Mouse (Mus musculus) embryonic facial prominence, embryonic 12.5 days (tissue): ENCODE measurements around the gene Gsk3b. TPM values are rescaled to one million over a fixed set of nuclear protein-coding genes. Genes with fewer than 3 reads are reported as not detected.

Experiments
- ATAC-seq: fragments of 200-750 bp; cut with Nextera tagmentation; 2 replicates; pipeline ENCODE4 v1.8.0; 2017; ENCODE audit not compliant: insufficient number of reproducible peaks, insufficient read depth, low FRiP score, low TSS enrichment
- H3K27ac ChIP-seq: fragments of 300-500 bp; sonication (generic); 2 replicates; pipeline ENCODE4 v1.5.1; 2016; ENCODE audit warnings: mild to moderate bottlenecking
- H3K27me3 ChIP-seq: fragments of 300-500 bp; sonication (generic); 2 replicates; pipeline ENCODE4 v1.6.1; 2016; ENCODE audit warnings: mild to moderate bottlenecking, moderate library complexity
- H3K36me3 ChIP-seq: fragments of 300-500 bp; sonication (generic); 2 replicates; pipeline ENCODE4 v1.6.1; 2016; ENCODE audit warnings: mild to moderate bottlenecking
- H3K4me1 ChIP-seq: fragments of 300-500 bp; sonication (generic); 2 replicates; pipeline ENCODE4 v1.6.1; 2016
- H3K4me2 ChIP-seq: fragments of 300-500 bp; sonication (generic); replicated peaks from 2 replicates; pipeline ENCODE4 v1.6.1; 2016; ENCODE audit warnings: mild to moderate bottlenecking, moderate library complexity
- H3K4me3 ChIP-seq: fragments of 300-500 bp; sonication (generic); 2 replicates; pipeline ENCODE4 v1.5.1; 2016; ENCODE audit warnings: mild to moderate bottlenecking
- H3K9ac ChIP-seq: fragments of 300-500 bp; sonication (generic); 2 replicates; pipeline ENCODE4 v1.6.1; 2016; ENCODE audit warnings: mild to moderate bottlenecking, moderate library complexity
- H3K9me3 ChIP-seq: fragments of 300-500 bp; sonication (generic); 2 replicates; pipeline ENCODE4 v1.6.1; 2016; ENCODE audit warnings: mild to moderate bottlenecking, moderate library complexity
- WGBS: fragments of 180-500 bp; shearing (Covaris S2); methylation state at CpG from one replicate; pipeline ENCODE4 v1.1.7; 2016; 5-methylcytosine and 5-hydroxymethylcytosine counted together
- polyA plus RNA-seq: library from polyadenylated mRNA; unstranded; fragments of >200 nt; fragmentation: Nextera tagmentation; extraction: Ambion mirVana; gene quantifications from 2 replicates; pipeline ENCODE4 v1.2.1, GENCODE M21; 2016

Gene Gsk3b
- polyA plus RNA-seq, 1 experiment from 2014 or later, result 81.9 TPM

DNA sequence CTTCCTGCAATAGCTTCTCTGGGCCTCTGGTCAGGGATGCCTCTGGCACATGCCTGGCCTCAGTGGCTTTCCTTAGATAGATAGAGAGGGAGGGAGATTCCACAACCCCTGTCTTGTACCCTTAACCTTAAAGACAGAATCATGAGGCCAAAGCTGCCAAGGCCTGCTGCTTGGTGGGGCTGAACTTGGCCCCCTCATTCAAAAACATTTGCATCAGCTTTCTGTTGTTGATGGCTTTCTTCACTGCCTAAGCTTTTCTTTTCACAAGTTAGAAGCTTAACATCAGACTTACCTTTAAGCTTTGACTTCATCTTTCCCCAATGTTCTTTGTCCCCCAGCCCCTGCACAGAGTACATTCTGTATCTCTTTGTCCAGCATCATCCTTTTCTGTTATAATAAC, 61.8 kb downstream of the Gsk3b start:
- H3K4me3 ChIP-seq, result no peak overlapping the region
- no peak for ATAC-seq
- no peak overlapping the region for H3K4me2 ChIP-seq
- no peak overlapping the region for H3K27ac ChIP-seq
- peaks cover 6% of the 10 kb centered on the region; the same call in 1 of the 2 replicates for H3K36me3 ChIP-seq
- 0 out of 2 replicates have a peak, but pooled peaks cover 3% of the 10 kb centered on the region for H3K9me3 ChIP-seq
- H3K27me3 ChIP-seq, result no peaks in the 10 kb centered on the region
- no peaks in the 10 kb centered on the region for H3K4me1 ChIP-seq
- H3K9ac ChIP-seq, result no peak overlapping the region

- Histone ChIP-seq H3K9me3 (no peaks in the 10 kb centered on the region), H3K9ac (no peak overlapping the region), H3K4me3 (no peak overlapping the region), H3K4me1 (no peaks in the 10 kb centered on the region), H3K4me2 (no peak overlapping the region), H3K27me3 (no peaks in the 10 kb centered on the region), H3K27ac (no peak overlapping the region), H3K36me3 (no peaks in the 10 kb centered on the region)
- no peak for ATAC-seq
- 92% methylated on average over 7 of the region's 7 CpGs for WGBS
Measured at GRCm38 (mm10) chr16:38157854-38158622, 69.2 kb downstream of the Gsk3b start.

- H3K4me3 ChIP-seq, result no peak overlapping the region
- WGBS, result 81% methylated on average over 3 of the region's 3 CpGs
- no peak overlapping the region for H3K27ac ChIP-seq
- ATAC-seq, result no peak
- H3K4me1 ChIP-seq, result no peaks in the 10 kb centered on the region
- no peak overlapping the region for H3K4me2 ChIP-seq
- no peaks in the 10 kb centered on the region for H3K27me3 ChIP-seq
- 0 out of 2 replicates have a peak, but pooled peaks cover 4% of the 10 kb centered on the region for H3K36me3 ChIP-seq
- H3K9me3 ChIP-seq, result no peaks in the 10 kb centered on the region
- H3K9ac ChIP-seq, result no peak overlapping the region
Measured at GRCm38 (mm10) chr16:38162019-38162418, 73.2 kb downstream of the Gsk3b start.

DNA sequence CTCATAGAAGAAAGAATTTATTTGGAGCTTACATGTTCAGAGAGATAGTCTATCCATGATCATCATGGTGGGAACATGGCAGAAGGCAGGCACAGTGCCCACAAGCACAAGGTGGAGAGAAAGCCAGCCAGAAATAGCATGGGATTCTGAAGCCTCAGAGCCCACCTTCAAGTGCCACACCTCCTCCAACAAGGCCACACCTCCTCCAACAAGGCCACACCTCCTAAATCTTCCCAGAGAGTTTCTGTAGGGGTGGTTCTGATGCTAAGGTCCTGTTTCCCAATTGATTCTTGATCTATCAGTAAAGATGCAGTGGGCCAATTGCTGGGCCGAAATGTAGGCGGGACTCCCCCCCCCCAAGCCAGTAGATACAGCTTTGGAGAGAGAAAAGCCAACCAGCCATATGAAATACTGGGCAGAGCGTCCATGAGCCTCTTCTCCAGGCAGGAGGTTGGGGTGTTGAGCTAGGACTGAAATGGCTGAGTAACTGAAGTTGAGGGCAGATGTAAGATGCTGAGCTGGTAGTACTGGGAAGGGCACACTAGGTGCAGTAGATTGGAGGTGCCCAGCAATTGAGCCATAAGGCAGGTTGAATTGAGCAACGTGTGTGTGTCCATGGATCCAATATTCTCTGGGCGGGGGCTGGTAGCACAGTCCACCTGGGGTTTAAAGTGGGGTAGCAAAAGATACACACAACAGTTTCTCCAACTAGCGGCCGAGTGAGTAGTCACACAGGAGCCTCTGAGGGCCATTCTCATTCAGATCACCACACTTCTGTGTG, 76.2 kb downstream of the Gsk3b start:
- Histone ChIP-seq H3K27me3 (no peaks in the 10 kb centered on the region), H3K4me2 (no peak overlapping the region), H3K4me3 (no peak overlapping the region), H3K9me3 (no peaks in the 10 kb centered on the region), H3K9ac (no peak overlapping the region), H3K36me3 (0 out of 2 replicates have a peak, but pooled peaks cover 4% of the 10 kb centered on the region), H3K4me1 (no peaks in the 10 kb centered on the region), H3K27ac (no peak overlapping the region)
- no peak; the same call in 1 of the 2 replicates for ATAC-seq
- WGBS, result 89% methylated on average over 7 of the region's 7 CpGs

DNA sequence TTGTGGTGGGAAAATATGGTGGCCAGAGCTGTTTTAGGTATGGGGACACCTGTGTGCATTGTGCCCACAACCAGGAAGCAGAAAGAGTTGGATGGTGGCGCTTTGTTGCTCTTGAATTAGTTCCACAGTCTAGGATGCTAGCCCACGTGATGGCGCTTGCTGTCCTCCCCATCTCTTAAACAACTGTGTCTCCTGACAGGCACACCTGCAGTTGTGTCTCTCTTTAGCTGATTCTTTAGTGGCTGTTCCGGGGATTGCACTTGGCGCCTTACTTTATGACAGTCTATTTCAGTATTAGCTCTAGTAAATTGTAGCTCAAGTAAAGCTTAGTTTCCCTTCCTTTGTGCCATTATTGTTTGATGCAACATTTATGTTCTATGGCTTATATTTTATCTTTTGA, 80.2 kb downstream of the Gsk3b start:
- no peaks in the 10 kb centered on the region for H3K4me1 ChIP-seq
- H3K36me3 ChIP-seq, result peaks cover 12% of the 10 kb centered on the region
- ATAC-seq, result no peak
- H3K9me3 ChIP-seq, result no peaks in the 10 kb centered on the region
- no peak overlapping the region for H3K9ac ChIP-seq
- no peak overlapping the region for H3K4me2 ChIP-seq
- WGBS, result 94% methylated on average over 5 of the region's 5 CpGs
- H3K27me3 ChIP-seq, result no peaks in the 10 kb centered on the region
- H3K27ac ChIP-seq, result no peak overlapping the region
- H3K4me3 ChIP-seq, result no peak overlapping the region

GRCm38 (mm10) chr16:38179150-38179549, 90.3 kb downstream of the Gsk3b start:
- no peaks in the 10 kb centered on the region for H3K9me3 ChIP-seq
- no peak overlapping the region for H3K9ac ChIP-seq
- peaks cover 5% of the 10 kb centered on the region; the same call in 1 of the 2 replicates for H3K36me3 ChIP-seq
- no peak for ATAC-seq
- H3K4me2 ChIP-seq, result no peak overlapping the region
- H3K27ac ChIP-seq, result no peak overlapping the region
- no peak overlapping the region for H3K4me3 ChIP-seq
- 83% methylated on average over 4 of the region's 4 CpGs for WGBS
- no peaks in the 10 kb centered on the region for H3K4me1 ChIP-seq
- H3K27me3 ChIP-seq, result no peaks in the 10 kb centered on the region

DNA sequence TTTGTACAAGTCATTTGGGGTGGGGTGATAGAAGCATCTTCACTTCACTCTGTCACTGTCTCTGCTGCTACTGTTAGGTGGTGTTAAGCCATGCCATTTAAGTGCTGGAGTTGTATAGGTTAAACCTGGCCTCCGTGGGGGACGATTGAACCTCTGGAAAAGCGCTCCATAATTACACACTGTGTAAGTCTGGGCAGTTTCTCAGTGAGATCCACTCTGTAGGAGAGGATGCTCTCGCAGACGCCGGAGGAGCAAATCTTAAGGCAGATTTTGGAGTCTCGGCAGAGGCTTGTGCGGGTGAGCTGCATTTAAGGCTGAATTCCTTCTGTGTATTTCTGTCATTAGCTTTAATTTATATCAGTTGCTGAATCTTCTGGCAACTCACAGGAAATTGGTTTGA, 92.6 kb downstream of the Gsk3b start:
- H3K4me3 ChIP-seq, result no peak overlapping the region
- 0 out of 2 replicates have a peak, but pooled peaks cover 4% of the 10 kb centered on the region for H3K4me1 ChIP-seq
- H3K27ac ChIP-seq, result no peak overlapping the region
- peaks cover 12% of the 10 kb centered on the region for H3K36me3 ChIP-seq
- 91% methylated on average over 8 of the region's 8 CpGs for WGBS
- no peaks in the 10 kb centered on the region for H3K27me3 ChIP-seq
- H3K4me2 ChIP-seq, result no peak overlapping the region
- ATAC-seq, result no peak
- H3K9ac ChIP-seq, result no peak overlapping the region
- no peaks in the 10 kb centered on the region for H3K9me3 ChIP-seq

GRCm38 (mm10) chr16:38184657-38185269, 96.0 kb downstream of the Gsk3b start:
- Histone ChIP-seq H3K4me3 (no peak overlapping the region), H3K4me1 (0 out of 2 replicates have a peak, but pooled peaks cover 4% of the 10 kb centered on the region), H3K9me3 (no peaks in the 10 kb centered on the region), H3K27me3 (no peaks in the 10 kb centered on the region), H3K36me3 (peaks cover 26% of the 10 kb centered on the region), H3K27ac (no peak overlapping the region), H3K4me2 (no peak overlapping the region), H3K9ac (no peak overlapping the region)
- ATAC-seq, result no peak
- WGBS, result 88% methylated on average over 8 of the region's 8 CpGs

DNA sequence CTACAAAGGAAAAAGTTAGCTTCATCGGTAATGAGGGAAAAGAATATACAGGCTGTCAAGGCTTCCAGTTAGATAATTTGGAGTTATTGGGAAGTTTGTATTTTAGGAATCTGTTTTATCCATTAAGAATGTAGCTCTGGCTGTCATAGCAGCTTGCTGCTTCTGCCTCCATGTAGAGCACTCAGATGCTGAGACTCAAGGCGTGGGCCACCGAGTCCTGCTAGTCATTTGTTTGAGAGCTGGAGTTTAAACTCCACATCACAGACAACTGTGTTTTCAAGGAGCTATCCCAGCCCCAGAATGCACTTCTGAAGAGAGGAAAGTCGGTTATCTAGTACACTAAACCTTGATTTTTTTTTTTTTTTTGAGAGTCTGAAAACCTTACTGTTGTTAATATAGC, 101.2 kb downstream of the Gsk3b start:
- Histone ChIP-seq H3K36me3 (peaks cover 40% of the 10 kb centered on the region), H3K4me1 (no peaks in the 10 kb centered on the region), H3K9ac (no peak overlapping the region), H3K9me3 (no peaks in the 10 kb centered on the region), H3K4me3 (no peak overlapping the region), H3K4me2 (no peak overlapping the region), H3K27ac (no peak overlapping the region), H3K27me3 (no peaks in the 10 kb centered on the region)
- ATAC-seq, result no peak
- 93% methylated on average over 4 of the region's 4 CpGs for WGBS

DNA sequence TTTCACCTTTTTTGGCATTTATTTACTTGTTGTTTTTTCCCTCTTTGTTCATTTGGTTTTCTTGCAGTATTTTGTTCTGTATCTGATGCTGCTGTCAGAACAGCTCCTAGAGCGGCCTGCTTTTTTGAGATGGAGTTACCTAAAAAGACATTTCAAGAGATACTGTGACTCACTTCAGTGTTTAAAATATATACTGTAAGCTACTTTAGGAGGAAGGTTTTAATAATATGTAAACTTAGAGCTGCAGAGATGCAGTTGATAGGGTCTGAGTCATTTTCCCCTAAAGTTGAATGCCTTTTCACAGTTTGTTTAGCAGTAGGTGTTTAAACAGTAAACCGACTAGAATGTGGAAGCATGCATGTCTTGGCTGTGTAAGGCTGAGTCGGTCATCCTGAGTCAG, 101.7 kb downstream of the Gsk3b start:
- no peaks in the 10 kb centered on the region for H3K4me1 ChIP-seq
- ATAC-seq, result no peak
- H3K27me3 ChIP-seq, result no peaks in the 10 kb centered on the region
- no peak overlapping the region for H3K4me2 ChIP-seq
- H3K27ac ChIP-seq, result no peak overlapping the region
- WGBS, result 90% methylated on average over 3 of the region's 3 CpGs
- peaks cover 44% of the 10 kb centered on the region for H3K36me3 ChIP-seq
- no peaks in the 10 kb centered on the region for H3K9me3 ChIP-seq
- H3K9ac ChIP-seq, result no peak overlapping the region
- no peak overlapping the region for H3K4me3 ChIP-seq

DNA sequence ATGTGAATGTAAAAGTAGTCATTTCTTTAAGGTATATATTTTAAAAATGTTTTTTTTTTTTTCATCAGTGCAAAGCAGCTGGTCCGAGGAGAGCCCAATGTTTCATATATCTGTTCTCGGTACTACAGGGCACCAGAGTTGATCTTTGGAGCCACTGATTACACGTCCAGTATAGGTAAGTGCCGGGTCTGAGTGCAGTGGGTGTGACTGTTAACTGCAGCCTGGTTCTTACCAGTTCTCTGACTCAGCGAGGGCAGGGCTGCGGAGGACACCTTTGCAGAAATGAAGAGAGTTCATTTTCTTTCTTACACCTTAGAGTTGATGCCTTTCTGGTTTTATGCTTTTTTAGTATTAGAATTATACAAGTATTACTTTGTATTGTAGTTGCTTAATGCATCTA, 102.7 kb downstream of the Gsk3b start:
- H3K27me3 ChIP-seq, result no peaks in the 10 kb centered on the region
- no peak overlapping the region for H3K27ac ChIP-seq
- H3K4me3 ChIP-seq, result no peak overlapping the region
- H3K4me2 ChIP-seq, result no peak overlapping the region
- ATAC-seq, result no peak
- no peaks in the 10 kb centered on the region for H3K9me3 ChIP-seq
- H3K9ac ChIP-seq, result no peak overlapping the region
- H3K36me3 ChIP-seq, result peaks cover 48% of the 10 kb centered on the region
- 90% methylated on average over 6 of the region's 6 CpGs for WGBS
- H3K4me1 ChIP-seq, result no peaks in the 10 kb centered on the region

DNA sequence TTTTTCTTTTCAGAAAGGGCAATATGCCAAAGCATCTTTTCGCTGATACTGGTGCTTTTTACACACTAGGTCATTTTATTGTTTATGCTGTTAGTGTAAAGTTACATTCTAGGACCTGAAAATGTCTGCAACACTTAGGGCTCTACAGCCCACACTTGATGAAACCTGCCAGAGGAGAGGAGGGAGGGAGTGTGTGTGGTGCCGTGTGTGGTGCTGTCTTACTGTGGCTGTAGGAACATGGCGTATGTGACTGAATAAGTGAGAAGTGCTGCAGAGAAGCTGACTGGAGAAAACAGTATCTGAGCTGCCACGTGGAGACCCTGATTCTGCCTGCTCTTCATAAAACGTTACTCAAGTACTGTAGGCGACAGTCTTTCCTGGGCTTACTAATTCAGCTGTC, 103.8 kb downstream of the Gsk3b start:
- Histone ChIP-seq H3K4me3 (no peak overlapping the region), H3K27ac (no peak overlapping the region), H3K9me3 (no peaks in the 10 kb centered on the region), H3K4me2 (no peak overlapping the region), H3K36me3 (peaks cover 54% of the 10 kb centered on the region), H3K4me1 (no peaks in the 10 kb centered on the region), H3K27me3 (no peaks in the 10 kb centered on the region), H3K9ac (no peak overlapping the region)
- 90% methylated on average over 6 of the region's 6 CpGs for WGBS
- ATAC-seq, result no peak
